Mouse (Mus musculus): ENCODE results near the gene Cfh. TPM values are rescaled to one million over a fixed set of nuclear protein-coding genes. Genes with fewer than 3 reads are reported as not detected.

Gene Cfh
- polyA plus RNA-seq, 1 experiment from 2014 or later: 7.2 TPM

Other genes with a start within 250 kb of the Cfh start
- gene Kcnt2, start 62.4 kb upstream of the Cfh start, polyA plus RNA-seq (2015; fragmentation: Nextera tagmentation; extraction: Ambion mirVana): 3.5 TPM in 2 replicates